Mouse (Mus musculus) thymus, adult 2 months (tissue): Measurements from ENCODE around the gene Btbd17.

Experiments
- CTCF ChIP-seq: fragments of 200-500 bp; IDR thresholded peaks from 2 replicates; pipeline ENCODE4 v1.5.1; 2012; ENCODE audit warnings: mild to moderate bottlenecking, control low read depth, low read length, moderate library complexity, borderline replicate concordance; ENCODE audit not compliant: control insufficient read depth, poor library complexity, insufficient read depth; ENCODE audit errors: extremely low read depth
- POLR2A ChIP-seq: fragments of 200-500 bp; IDR thresholded peaks from 2 replicates; pipeline ENCODE4 v1.6.1; 2012; ENCODE audit warnings: mild to moderate bottlenecking, low read length, control low read depth, moderate library complexity; ENCODE audit not compliant: control insufficient read depth, poor library complexity, insufficient read depth; ENCODE audit errors: extremely low read depth

GRCm38 (mm10) chr11:114814873-114815592, 19.3 kb upstream of the Btbd17 start:
- TF ChIP-seq CTCF: no peak
- TF ChIP-seq POLR2A: no peak
